Mouse (Mus musculus): ENCODE measurements at regions not wholly inside any gene's neighbourhood (a gene's known extent, or its start where the extent isn't known, plus 50 kb on each side); places are given as distances from the start of the nearest gene placed in this dataset.

DNA sequence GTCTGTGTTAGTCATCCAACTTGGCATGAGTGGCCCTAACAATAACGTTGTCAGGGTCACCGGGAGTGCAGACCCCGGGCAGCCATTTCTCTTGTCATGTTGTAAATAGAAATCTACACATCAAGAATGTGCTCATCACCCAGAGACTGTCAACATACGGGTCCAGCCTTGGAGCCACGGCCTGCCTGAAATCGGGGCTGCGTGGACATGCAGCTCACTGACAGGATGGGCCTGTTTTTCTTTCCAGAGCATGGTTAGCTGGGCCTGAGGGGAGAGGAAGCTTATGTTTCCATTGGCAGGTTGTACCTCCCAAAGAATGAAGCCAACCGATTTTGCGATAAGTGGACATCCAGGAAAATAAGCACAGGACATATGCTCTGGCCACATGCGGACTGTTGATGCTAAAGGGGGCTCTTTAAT is 101.1 kb downstream of the Spata18 start:
- TF ChIP-seq EP300 (IDR thresholded peaks at IDR 0.05; ENCODE audit: low read depth), result no peak
- no peak for TF ChIP-seq CTCF (IDR thresholded peaks at IDR 0.05; ENCODE audit: low read depth)
